Mouse (Mus musculus) neural tube, embryonic 10.5 days (tissue): ENCODE results near the gene Fam89a.

Source experiments
- DNase-seq: peaks from one replicate; pipeline ENCODE4 v3.0.0-alpha.2; 2017; ENCODE audit warnings: low spot score; ENCODE audit errors: extremely low spot score

Fam89a gene

GRCm38 (mm10) chr8:124754101-124754791, 2.6 kb upstream of the Fam89a start:
- no peak for DNase-seq

DNA sequence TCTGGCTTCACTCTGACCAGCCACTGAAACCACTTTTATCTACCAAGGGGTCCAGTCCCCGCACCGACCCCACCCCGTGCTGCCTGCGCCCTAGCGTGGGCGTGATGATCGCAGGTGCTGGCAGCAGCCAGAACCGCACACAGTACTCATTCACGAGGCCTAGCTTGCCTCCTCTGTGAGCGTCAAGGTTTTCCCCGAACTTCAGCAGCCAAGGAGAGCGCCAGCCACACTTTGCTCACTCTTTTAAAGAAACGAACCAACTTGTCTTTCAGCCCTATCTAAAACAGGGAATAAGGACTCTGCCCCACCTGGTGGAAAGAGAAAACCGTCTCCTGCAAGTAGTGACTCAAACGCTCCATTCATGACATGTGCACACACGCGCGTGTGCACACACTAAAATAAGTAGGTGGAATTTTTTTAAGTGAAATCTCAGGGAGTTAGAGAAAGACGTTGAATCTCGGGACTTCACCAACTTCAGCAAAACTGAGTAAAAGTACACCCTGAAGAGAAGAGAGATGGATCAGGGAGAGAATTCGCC, 762 bp upstream of the Fam89a start:
- no peak for DNase-seq

DNA sequence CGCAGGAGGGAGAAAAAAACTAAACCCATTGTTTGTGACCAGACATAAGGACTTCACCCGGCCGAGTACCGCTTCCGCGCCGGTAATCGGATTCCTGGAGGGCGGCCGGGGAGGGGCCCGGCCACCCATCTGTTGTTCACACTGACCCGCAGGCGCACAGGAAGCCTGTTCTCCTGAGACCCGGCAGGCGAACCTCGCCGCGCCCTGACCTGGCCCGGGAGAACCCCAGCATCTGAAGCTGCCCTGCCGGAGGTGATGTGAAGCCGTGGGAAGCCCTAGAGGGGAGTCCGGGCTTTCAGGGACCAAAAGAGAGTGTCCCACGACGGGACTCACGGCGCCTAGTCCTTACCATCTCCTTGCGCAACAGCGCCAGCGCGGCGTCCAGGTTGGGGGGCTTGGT, 441 bp downstream of the Fam89a start:
- DNase-seq, result peak; percentile 50

- no peak for DNase-seq
Observed at GRCm38 (mm10) chr8:124746661-124747060, 5.0 kb downstream of the Fam89a start.

DNA sequence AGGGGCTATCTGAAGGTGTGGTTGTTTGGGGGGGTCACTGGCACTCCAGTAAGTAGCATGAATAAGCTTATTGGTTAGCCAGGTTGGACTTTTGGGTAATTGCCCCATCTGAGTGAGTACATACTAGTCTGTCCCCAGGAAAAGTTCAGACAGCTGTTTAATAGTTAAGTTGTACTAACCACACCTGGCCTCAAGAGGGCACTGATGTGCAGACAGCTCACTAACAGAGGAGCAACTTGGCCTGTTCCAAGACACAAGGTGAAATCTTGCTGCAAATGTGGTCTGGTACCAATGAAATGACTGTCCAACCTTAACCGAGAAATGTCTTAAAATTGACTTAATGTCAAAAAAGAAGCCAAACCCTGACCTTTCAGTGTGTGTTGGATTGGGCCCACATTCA, 12.4 kb downstream of the Fam89a start:
- no peak for DNase-seq

- no peak for DNase-seq
Observed at GRCm38 (mm10) chr8:124735371-124735911, 16.2 kb downstream of the Fam89a start.

DNA sequence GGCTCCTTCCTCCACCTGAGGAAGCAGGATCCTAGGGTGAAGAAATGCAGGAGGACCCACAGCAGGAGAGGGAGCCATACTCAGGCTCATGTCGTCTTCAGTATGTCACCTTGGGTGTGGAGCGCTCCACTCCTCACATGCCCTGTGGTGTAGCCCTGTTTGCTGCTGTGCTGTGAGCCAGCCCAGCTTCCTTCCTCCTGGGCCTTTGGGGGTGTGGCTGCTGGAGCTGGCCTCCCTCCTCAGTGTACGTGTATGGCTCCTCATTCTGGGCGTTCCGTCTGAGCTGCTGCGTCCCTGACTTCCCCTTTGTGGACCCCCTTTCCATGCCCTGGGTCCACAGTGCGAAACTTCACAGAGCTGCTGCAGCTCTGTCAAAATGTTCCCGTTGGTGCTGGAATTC, 18.8 kb downstream of the Fam89a start:
- no peak for DNase-seq

DNA sequence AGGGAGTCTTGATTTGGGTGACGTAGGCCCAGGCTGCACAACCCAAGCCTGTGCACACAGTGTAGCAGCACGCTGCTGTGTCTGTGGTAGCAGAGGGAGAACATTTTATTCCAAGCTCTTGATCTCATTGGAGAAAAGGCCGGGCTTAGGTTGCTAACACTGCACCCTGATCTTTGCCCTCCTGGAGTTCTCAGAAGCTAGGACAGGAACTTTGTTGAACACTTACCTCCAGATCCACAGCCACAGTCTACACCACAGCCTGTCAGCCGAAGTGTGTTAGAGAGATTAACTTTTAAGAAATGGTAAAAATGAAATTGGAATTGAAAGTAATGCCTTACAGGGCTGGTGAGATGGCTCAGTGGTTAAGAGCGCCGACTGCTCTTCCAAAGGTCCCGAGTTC, 27.3 kb downstream of the Fam89a start:
- DNase-seq, result no peak

GRCm38 (mm10) chr8:124721862-124722515, 29.6 kb downstream of the Fam89a start, which contains the start of the genes Ttc13 and Arv1:
Gene Ttc13, minus strand, starts transcription at chr8:124721983.
Gene Arv1, plus strand, starts transcription at chr8:124722139.
- peak; percentile 93 for DNase-seq

DNA sequence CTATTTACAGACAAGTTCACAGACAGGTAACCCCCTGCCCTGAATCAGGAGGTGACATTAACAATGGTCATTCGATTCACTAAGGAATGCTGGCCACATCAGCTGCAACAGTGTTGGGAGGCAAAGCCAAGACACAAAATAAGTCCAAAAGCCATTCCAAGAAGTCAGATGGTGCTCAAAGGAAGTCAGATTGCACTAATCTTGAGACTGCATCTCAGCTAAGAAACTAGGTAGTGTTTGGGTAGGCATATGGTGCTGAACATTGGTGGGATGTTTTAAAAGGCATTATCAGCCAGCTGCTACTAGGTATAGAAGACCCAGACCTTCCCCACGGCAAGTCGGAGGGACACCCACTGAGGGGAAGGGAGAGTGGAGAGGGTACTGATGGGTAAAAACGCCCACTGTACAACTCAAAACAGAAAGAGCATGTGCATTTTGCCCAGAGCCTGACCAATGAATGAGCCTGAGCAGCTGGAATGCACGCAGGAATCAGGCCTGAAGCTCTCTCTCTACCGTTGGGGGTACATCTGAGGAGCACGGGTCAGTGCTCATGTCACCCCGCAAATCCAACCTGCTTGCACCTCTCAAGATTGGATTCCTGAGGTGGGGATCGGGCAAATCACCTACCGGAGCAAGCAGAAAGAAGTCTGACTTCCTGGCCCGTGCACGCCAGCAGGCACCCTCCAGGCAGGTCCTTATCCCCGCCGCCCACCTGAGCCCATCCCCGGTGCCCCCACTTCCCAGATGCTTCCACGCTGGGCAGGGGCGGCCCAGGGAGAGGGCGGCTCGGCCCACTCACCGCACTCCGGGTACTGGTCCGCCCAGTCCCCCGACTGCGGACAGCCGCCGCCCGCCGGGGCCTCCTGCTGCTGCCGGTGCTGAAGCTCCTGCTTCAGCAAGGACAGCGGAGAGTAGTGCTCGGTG, 30.4 kb downstream of the Fam89a start:
- no peak for DNase-seq

DNA sequence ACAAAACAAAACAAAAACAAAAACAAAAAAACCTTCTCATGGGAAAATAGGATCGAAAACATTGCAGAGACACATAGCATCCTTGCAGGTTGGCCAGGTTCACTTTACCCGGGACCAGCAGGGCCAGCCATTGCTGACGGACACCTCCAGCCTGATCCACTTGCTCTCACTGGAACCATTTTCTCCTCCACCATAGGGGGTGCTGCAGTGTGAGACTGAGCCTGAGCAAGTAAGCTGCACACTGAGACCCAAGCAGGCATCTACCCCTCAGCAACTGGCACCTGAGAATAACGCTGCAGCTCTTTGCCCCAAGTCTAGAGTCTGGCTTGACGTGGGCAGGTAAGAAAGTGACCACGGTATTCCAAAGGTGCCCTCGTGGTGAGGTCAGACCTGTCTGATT, 31.5 kb downstream of the Fam89a start:
- DNase-seq, result no peak

DNA sequence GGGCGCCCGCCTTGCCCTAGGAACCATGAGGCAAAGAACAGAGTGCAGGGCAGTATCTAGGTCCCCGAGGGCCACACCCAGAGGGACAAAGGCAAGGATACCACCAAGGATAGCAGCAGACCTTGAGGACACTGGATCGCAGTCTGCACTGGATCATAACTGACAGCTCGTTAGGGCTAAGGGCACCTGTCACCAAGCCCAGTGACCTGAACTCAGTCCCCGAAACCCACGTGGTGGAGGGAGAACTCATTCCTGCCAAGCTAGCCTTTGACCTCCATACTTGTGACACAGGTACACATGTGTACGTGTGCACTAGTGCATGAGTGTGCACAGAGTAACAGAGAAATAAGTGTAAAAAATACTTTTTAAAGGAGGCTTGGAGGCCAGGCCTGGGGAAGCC, 35.9 kb downstream of the Fam89a start:
- no peak for DNase-seq

DNA sequence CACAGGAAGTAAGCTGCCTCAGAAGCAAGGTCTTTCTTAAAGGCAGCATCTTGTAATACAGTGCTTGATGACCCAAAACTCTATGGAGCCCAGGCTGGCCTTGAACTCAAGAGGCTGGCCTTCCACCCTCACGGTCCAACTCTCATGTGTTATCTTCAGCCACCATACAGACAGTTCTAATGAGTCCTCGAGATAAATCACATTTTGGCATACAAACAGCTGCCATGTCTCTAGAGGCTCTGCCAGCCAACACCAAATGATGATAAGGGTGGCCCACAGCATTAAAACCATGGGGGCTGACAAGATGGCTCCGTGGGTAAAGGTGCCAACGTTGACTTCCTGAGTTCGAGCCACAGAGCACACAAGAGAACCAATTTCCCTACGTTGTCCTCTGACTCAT, 38.4 kb downstream of the Fam89a start:
- DNase-seq, result no peak

DNA sequence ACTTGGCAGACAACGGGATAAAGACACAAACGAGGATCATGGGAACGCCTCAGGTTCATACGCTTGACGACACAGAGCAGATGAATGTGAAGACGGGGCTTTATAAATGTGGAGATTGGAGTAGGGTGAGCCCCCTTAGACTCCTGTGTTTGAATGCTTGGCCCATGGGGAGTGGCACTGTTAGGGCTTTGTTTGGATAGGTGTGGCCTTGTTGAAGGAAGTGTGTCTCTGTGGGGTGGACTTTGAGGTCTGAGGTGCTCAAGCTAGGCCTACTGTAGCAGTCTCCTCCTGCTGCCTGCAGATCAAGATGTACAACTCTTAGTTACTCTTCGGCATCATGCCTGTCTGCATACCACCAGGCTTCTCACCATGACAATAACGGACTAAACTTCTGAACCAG, 45.8 kb downstream of the Fam89a start:
- no peak for DNase-seq

DNA sequence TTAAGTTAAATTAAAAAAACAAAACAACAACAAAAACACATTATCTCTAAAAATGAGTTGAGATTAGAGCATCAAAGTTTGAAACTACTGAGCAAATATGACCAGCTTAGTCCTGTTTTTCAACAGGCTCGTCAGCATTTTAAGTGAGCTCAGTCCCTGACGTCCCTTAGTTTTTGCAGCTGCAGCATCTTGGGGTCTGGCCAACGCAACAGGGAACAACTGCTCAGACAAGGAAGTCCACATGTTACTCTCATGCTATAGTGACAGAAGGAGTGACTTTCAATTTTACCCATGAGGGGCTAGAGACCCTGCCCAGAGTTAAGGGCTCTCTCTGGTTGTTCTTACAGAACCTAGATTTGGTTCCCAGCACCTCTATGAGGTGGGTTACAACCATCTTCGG, 47.3 kb downstream of the Fam89a start:
- no peak for DNase-seq

- no peak for DNase-seq
Observed at GRCm38 (mm10) chr8:124703526-124703925, 48.1 kb downstream of the Fam89a start.

DNA sequence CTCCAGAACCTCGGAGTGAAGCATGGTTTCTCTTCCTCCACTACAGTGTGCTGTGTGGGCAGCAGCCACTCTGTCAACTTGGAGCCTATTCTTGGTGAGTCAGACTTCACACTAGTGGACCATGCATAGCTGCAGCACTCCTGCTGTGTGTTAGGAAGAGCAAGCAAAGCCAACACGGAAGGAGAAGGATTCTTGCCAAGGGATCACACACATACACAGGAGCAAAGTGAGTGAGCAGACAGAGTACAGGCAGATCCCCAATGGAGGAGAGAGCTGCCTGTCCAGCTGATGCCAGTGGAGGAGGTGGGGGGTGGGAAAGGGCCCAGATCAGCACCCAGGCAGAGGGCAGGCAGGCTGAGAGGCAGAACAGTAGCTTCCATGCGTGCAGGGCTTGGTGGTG, 49.4 kb downstream of the Fam89a start:
- DNase-seq, result no peak

- DNase-seq, result no peak
Observed at GRCm38 (mm10) chr8:124701023-124701422, 50.6 kb downstream of the Fam89a start.

DNA sequence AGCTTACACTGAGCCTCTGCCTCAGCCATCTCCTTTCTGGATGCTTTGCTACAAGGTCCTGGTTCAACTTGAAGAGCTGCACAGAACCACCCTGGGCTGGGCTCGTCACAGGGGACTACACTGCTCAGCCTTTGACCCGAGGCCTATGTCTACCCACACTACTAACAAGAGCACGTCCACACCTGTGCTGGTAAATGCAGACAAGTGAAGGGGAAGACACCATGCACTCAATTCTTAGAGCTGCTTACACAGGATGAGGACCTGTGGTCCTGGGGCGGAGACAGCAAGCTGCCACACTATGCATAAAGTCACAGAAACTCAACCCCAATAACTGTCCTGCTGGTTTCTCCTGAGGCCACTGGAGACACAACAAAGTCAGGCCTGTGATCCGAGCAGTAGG, 51.4 kb downstream of the Fam89a start:
- DNase-seq, result no peak

DNA sequence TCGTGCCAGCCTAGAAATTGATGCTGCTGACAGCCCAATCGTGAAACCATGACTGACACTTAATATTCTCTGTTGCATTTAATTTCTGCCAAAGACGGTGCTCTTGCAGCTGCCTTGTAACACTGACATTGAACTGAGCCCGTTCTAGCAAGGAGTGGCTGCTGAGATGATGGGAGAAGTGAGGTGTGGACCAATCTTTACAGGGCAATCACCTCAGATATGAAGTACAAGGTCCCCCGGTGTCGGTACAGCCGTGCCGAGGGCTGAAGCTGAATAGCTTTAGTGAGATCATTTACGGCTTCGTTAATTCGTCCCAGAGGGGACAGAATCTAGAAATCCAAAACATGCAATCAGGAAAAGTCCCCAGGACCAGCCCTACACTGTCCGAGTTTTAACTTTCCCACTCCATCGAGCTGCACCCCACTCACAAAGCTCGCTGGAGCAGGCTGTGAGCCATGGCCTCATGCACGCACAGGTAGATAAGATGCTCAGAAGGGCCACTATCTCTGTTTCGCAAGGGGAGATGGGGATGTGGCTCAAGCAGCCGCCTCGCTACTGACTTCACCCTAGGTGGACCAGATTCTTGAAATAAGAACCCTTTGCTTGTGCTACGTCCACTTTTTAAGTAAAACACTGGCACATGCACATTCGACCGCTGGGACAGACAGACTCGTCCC, 56.1 kb downstream of the Fam89a start:
- no peak for DNase-seq

DNA sequence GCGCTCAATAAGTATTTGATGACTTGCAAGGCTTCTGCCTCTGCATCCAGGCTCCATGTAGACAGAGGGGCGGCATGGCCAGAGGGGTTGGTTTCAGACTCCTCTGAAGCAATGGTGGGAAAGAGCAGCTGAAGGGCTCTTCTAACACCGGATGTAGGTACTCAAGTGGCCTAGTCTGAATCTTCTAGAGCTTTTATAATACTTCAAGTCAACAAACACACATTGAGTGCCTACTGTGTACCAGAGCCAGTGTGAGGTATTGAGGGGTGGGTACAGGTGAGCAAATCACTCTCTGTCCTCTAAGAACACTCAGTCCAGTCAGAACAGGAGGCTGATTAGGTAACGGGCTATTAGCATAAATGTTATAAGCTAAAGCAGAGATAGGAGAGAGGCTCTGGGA, 59.9 kb downstream of the Fam89a start:
- DNase-seq, result no peak
